Mouse (Mus musculus) intestine, embryonic 16.5 days (tissue): ENCODE results near the gene Dbnl. TPM values are rescaled to one million over a fixed set of nuclear protein-coding genes. Genes with fewer than 3 reads are reported as not detected.
"Not testable (repeated sequence)": the region's sequence is repeated elsewhere in the genome, so short reads cannot be mapped to it uniquely, and the experiment has no call there.

ENCODE experiments used
- ATAC-seq: fragments of 200-750 bp; cut with Nextera tagmentation; 2 replicates; pipeline ENCODE4 v1.8.0; 2017; ENCODE audit warnings: moderate TSS enrichment, moderate library complexity
- H3K27ac ChIP-seq: fragments of 300-500 bp; sonication (generic); 2 replicates; pipeline ENCODE4 v1.5.1; 2014; ENCODE audit warnings: mild to moderate bottlenecking, low read length
- H3K27me3 ChIP-seq: fragments of 300-500 bp; sonication (generic); replicated peaks from 2 replicates; pipeline ENCODE4 v1.6.1; 2014; ENCODE audit warnings: low read length, control low read depth, mixed read lengths; ENCODE audit not compliant: control insufficient read depth, insufficient read depth
- H3K36me3 ChIP-seq: fragments of 300-500 bp; sonication (generic); 2 replicates; pipeline ENCODE4 v1.6.1; 2014; ENCODE audit warnings: low read length, control low read depth; ENCODE audit not compliant: control insufficient read depth, insufficient read depth
- H3K4me1 ChIP-seq: fragments of 300-500 bp; sonication (generic); 2 replicates; pipeline ENCODE4 v1.6.1; 2014; ENCODE audit warnings: low read length, control low read depth, mixed read lengths; ENCODE audit not compliant: control insufficient read depth, insufficient read depth
- H3K4me2 ChIP-seq: fragments of 300-500 bp; sonication (generic); 2 replicates; pipeline ENCODE4 v1.6.1; 2014; ENCODE audit warnings: low read depth, low read length, control low read depth
- H3K4me3 ChIP-seq: fragments of 300-500 bp; sonication (generic); 2 replicates; pipeline ENCODE4 v1.5.1; 2014; ENCODE audit warnings: mild to moderate bottlenecking, low read length
- H3K9ac ChIP-seq: fragments of 300-500 bp; sonication (generic); 2 replicates; pipeline ENCODE4 v1.6.1; 2014; ENCODE audit warnings: low read depth, low read length
- H3K9me3 ChIP-seq: fragments of 300-500 bp; sonication (generic); 2 replicates; pipeline ENCODE4 v1.6.1; 2016; ENCODE audit warnings: low read length, control low read depth; ENCODE audit not compliant: control insufficient read depth
- WGBS: fragments of 180-500 bp; shearing (Covaris S2); extraction: QIAGEN DNeasy Blood & Tissue Kit; methylation state at CpG from one replicate; pipeline ENCODE4 v1.1.7; 2014; 5-methylcytosine and 5-hydroxymethylcytosine counted together
- polyA plus RNA-seq: library from polyadenylated mRNA; unstranded; fragments of >200 nt; fragmentation: Nextera tagmentation; extraction: Ambion mirVana; gene quantifications from 2 replicates; pipeline ENCODE4 v1.2.1, GENCODE M21; 2015

The Dbnl gene
- polyA plus RNA-seq, 1 experiment from 2014 or later = 147 TPM

DNA sequence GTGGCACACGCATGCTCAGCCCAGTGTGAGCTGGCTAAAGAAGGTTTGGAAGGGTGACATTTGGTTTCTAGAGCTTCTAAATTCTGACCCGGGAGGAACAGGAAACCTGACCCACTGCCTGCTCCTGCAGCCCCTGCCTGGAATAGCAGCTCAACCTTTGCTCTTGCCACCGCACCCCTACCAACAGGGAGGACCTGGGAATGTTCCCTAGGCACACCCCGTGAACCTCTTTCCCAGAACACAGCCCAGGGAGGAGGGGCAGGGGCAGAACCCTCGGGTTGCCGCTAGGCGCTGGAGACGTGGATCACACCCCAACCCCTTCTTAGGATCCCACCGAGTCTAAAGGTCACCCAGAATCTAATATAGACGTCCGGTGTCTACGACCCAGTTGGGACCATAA lies 13.7 kb downstream of the Dbnl start:
- ATAC-seq = peak; percentile 74
- H3K4me1 ChIP-seq = peaks cover 17% of the 10 kb centered on the region
- peak overlapping the region; percentile 58 for H3K27ac ChIP-seq
- no peaks in the 10 kb centered on the region for H3K27me3 ChIP-seq
- peaks cover 6% of the 10 kb centered on the region; the same call in 1 of the 2 replicates for H3K36me3 ChIP-seq
- 46% methylated on average over 12 of the region's 12 CpGs for WGBS
- no peaks in the 10 kb centered on the region for H3K9me3 ChIP-seq
- H3K4me3 ChIP-seq = no peak overlapping the region
- no peak overlapping the region for H3K9ac ChIP-seq
- H3K4me2 ChIP-seq = no peak overlapping the region

- WGBS = 66% methylated on average over 8 of the region's 8 CpGs
- Histone ChIP-seq H3K27ac (peak overlapping the region; percentile 58), H3K4me1 (peaks cover 17% of the 10 kb centered on the region), H3K4me3 (no peak overlapping the region), H3K27me3 (no peaks in the 10 kb centered on the region), H3K9me3 (peaks cover under 1% of the 10 kb centered on the region; the same call in 1 of the 2 replicates), H3K9ac (no peak overlapping the region), H3K4me2 (no peak overlapping the region), H3K36me3 (peaks cover 6% of the 10 kb centered on the region; the same call in 1 of the 2 replicates)
- peak; percentile 69 for ATAC-seq
Measured at GRCm38 (mm10) chr11:5802457-5803217, 14.3 kb downstream of the Dbnl start.

- Histone ChIP-seq H3K27ac (peak within 1 kb of the TSS; percentile 58), H3K9ac (no peak within 1 kb of the TSS), H3K4me1 (peaks cover 17% of the 10 kb centered on the region), H3K4me3 (no peak within 1 kb of the TSS), H3K9me3 (peaks cover 3% of the 10 kb centered on the region; the same call in 1 of the 2 replicates), H3K4me2 (no peak within 1 kb of the TSS), H3K27me3 (no peaks in the 10 kb centered on the region), H3K36me3 (peaks cover 3% of the 10 kb centered on the region; the same call in 1 of the 2 replicates)
- no peak for ATAC-seq
- WGBS = 48% methylated on average over 8 of the region's 8 CpGs
Measured at GRCm38 (mm10) chr11:5803551-5803981, 15.3 kb downstream of the Dbnl start, which contains the start of gene Pgam2. Pgam2 (minus strand) TSS chr11:5803733.

- 64% methylated on average over 5 of the region's 5 CpGs for WGBS
- no peaks in the 10 kb centered on the region for H3K27me3 ChIP-seq
- no peak overlapping the region for H3K4me3 ChIP-seq
- no peak overlapping the region for H3K4me2 ChIP-seq
- H3K27ac ChIP-seq = no peak overlapping the region
- peaks cover 17% of the 10 kb centered on the region for H3K4me1 ChIP-seq
- ATAC-seq = no peak
- H3K9ac ChIP-seq = no peak overlapping the region
- H3K36me3 ChIP-seq = peaks cover 3% of the 10 kb centered on the region; the same call in 1 of the 2 replicates
- H3K9me3 ChIP-seq = peaks cover 3% of the 10 kb centered on the region; the same call in 1 of the 2 replicates
Measured at GRCm38 (mm10) chr11:5804174-5804573, 15.9 kb downstream of the Dbnl start.

- Histone ChIP-seq H3K9me3 (peaks cover 3% of the 10 kb centered on the region; the same call in 1 of the 2 replicates), H3K27me3 (no peaks in the 10 kb centered on the region), H3K4me1 (peaks cover 13% of the 10 kb centered on the region), H3K4me3 (no peak overlapping the region), H3K27ac (no peak overlapping the region), H3K9ac (no peak overlapping the region), H3K36me3 (no peaks in the 10 kb centered on the region), H3K4me2 (no peak overlapping the region)
- ATAC-seq = no peak
- WGBS = 77% methylated on average over 3 of the region's 3 CpGs
Measured at GRCm38 (mm10) chr11:5805711-5806110, 17.4 kb downstream of the Dbnl start.

DNA sequence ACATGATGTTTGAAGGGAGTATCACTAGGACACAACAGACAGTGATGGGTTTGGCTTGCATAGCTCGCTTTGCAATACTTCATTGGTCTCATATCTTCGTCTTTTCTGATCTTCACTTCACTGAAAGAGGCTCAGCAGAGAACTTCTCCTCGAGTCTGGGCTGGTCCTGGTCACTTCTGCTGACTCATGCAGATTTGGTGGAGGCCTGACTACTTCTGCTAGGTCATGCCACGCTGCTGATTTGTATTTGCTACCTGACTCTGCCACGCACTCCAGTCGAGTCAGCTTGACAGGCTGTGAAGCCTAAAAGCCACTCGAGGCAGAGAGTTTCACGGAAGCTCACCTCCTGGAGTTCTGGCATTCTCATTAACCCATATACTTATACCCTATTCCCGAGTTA lies 19.7 kb downstream of the Dbnl start:
- Histone ChIP-seq H3K27me3 (no peaks in the 10 kb centered on the region), H3K36me3 (no peaks in the 10 kb centered on the region), H3K9ac (no peak overlapping the region), H3K4me2 (no peak overlapping the region), H3K4me3 (no peak overlapping the region), H3K27ac (no peak overlapping the region), H3K9me3 (peaks cover 3% of the 10 kb centered on the region; the same call in 1 of the 2 replicates), H3K4me1 (peaks cover 8% of the 10 kb centered on the region)
- no peak for ATAC-seq
- WGBS = 88% methylated on average over 9 of the region's 9 CpGs

GRCm38 (mm10) chr11:5809487-5809886 lies 21.2 kb downstream of the Dbnl start:
- not testable (repeated sequence) for H3K27me3 ChIP-seq, H3K4me3 ChIP-seq, H3K36me3 ChIP-seq, H3K9ac ChIP-seq, H3K9me3 ChIP-seq, H3K4me2 ChIP-seq, H3K4me1 ChIP-seq
- 0 out of 2 replicates have a peak overlapping the region, but pooled peaks have one; percentile 41 for H3K27ac ChIP-seq
- 75% methylated on average over 4 of the region's 4 CpGs for WGBS
- peak; percentile 62; the same call in 1 of the 2 replicates for ATAC-seq

DNA sequence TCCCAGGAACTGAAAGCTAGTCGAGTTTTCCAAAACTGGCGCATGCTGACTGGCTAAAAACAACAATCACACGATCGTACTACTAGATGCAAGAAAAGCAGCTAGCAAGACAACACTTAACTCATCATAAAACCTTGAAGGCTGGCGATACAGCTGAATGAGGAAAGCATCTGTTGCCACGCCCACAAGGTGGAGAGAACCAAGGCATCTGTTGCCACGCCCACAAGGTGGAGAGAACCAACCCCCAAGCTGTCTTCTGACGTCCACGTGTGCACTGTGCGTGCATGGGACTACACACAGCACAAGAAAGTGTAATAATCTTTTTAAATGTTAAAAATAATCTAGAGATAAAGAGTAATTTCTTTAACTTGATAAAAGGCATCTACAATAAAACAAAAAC lies 25.1 kb downstream of the Dbnl start:
- no peak overlapping the region for H3K9ac ChIP-seq
- no peak overlapping the region for H3K27ac ChIP-seq
- H3K4me2 ChIP-seq = no peak overlapping the region
- WGBS = 74% methylated on average over 10 of the region's 10 CpGs
- no peaks in the 10 kb centered on the region for H3K9me3 ChIP-seq
- no peak for ATAC-seq
- H3K4me3 ChIP-seq = no peak overlapping the region
- H3K36me3 ChIP-seq = no peaks in the 10 kb centered on the region
- H3K27me3 ChIP-seq = no peaks in the 10 kb centered on the region
- no peaks in the 10 kb centered on the region for H3K4me1 ChIP-seq

DNA sequence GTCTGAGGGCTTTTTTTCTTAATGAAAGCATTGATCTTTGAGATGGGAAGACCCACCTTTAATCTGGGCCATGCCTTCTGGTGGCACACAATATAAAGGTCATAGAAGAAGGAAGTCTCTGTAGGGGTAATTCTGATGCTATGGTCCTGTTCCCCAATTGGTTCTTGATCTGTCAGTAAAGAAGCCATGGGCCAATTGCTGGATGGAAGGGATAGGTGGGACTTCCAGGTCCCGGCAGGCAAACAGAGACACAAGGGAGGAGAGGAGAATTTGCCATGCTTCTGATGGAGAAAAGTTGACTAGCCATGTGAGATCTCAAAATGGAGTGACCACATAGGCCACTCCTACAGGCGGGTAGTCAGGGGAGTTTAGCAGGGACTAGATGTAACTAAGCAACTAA lies 30.9 kb downstream of the Dbnl start:
- H3K9ac ChIP-seq = no peak overlapping the region
- no peak overlapping the region for H3K4me3 ChIP-seq
- no peak overlapping the region for H3K4me2 ChIP-seq
- no peaks in the 10 kb centered on the region for H3K27me3 ChIP-seq
- H3K9me3 ChIP-seq = no peaks in the 10 kb centered on the region
- no peak overlapping the region for H3K27ac ChIP-seq
- WGBS = 81% methylated on average over 2 of the region's 2 CpGs
- no peaks in the 10 kb centered on the region for H3K36me3 ChIP-seq
- no peaks in the 10 kb centered on the region for H3K4me1 ChIP-seq
- no peak for ATAC-seq
